Mouse (Mus musculus) G1E (cell line): ENCODE results near the gene Fitm1.

Experiments
- CTCF ChIP-seq: IDR thresholded peaks from 2 replicates; pipeline ENCODE4 v1.5.1; 2012; ENCODE audit warnings: low read depth, low read length, inconsistent platforms, mixed read lengths
- GATA1 ChIP-seq: IDR thresholded peaks from 2 replicates; pipeline ENCODE4 v1.6.1; 2012; ENCODE audit warnings: borderline replicate concordance, low read length, inconsistent platforms, mixed read lengths
- GATA2 ChIP-seq: IDR thresholded peaks from 2 replicates; pipeline ENCODE4 v1.6.1; 2012; ENCODE audit warnings: low read depth, low read length, inconsistent platforms, borderline replicate concordance
- POLR2AphosphoS5 ChIP-seq: IDR thresholded peaks from 2 replicates; pipeline ENCODE4 v1.6.1; 2012; ENCODE audit warnings: low read depth, low read length, inconsistent platforms; ENCODE audit not compliant: insufficient replicate concordance
- TAL1 ChIP-seq: conservative IDR thresholded peaks from 2 replicates; pipeline ENCODE4 v1.6.1; 2012; ENCODE audit warnings: low read depth, low read length, inconsistent platforms, mixed read lengths

DNA sequence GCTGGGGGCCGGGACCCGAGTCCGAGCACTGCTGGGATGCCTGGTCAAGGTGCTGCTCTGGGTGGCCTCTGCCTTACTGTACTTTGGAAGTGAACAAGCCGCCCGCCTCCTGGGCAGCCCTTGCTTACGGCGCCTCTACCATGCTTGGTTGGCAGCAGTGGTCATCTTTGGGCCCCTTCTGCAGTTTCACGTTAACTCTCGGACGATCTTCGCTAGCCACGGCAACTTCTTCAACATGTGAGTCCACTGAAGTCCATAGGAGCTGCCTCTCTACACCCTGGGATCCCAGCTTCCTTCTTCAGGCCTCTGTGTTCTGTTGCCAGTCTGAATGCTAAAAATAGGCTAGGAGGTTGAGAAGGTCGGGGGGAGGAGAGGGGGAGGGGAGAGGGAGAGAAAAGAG, 294 bp downstream of the Fitm1 start:
- TF ChIP-seq CTCF (no peak), GATA1 (no peak), POLR2AphosphoS5 (no peak), TAL1 (no peak), GATA2 (no peak)
